Mouse (Mus musculus): ENCODE data around the gene Arhgap17. TPM values are rescaled to one million over a fixed set of nuclear protein-coding genes. Genes with fewer than 3 reads are reported as not detected.

Gene Arhgap17
- polyA plus RNA-seq (2016; fragmentation: Nextera tagmentation; extraction: Ambion mirVana) = 20.3 and 26.1 TPM in 2 replicates

- H3K4me1 ChIP-seq (replicated peaks) = peaks cover 25% of the 10 kb centered on the region
- WGBS = under 1% methylated on average over 64 of the region's 64 CpGs
- peak within 1 kb of the TSS; percentile 74 for H3K4me3 ChIP-seq (replicated peaks)
- peak; percentile 98 for ATAC-seq (ENCODE audit: insufficient number of reproducible peaks, insufficient read depth, low FRiP score, low TSS enrichment, low read depth)
- peak within 1 kb of the TSS; percentile 81 for H3K9ac ChIP-seq (replicated peaks)
- H3K27ac ChIP-seq = peak within 1 kb of the TSS; percentile 92
- H3K4me2 ChIP-seq = peak within 1 kb of the TSS; percentile 78
- H3K27me3 ChIP-seq = no peaks in the 10 kb centered on the region
- H3K36me3 ChIP-seq = no peaks in the 10 kb centered on the region
- H3K9me3 ChIP-seq = no peaks in the 10 kb centered on the region
These were observed at the start of gene Arhgap17, which contains the start of gene Lcmt1 for GRCm38 (mm10) chr7:123369759-123370481. Gene Arhgap17, minus strand, starts transcription at chr7:123369915. Gene Lcmt1, plus strand, starts transcription at chr7:123369784.

- no peak overlapping the region for H3K4me2 ChIP-seq
- H3K9ac ChIP-seq (replicated peaks) = no peak overlapping the region
- H3K36me3 ChIP-seq = peaks cover 57% of the 10 kb centered on the region
- no peak for ATAC-seq (ENCODE audit: insufficient number of reproducible peaks, insufficient read depth, low FRiP score, low TSS enrichment, low read depth)
- no peak overlapping the region for H3K27ac ChIP-seq
- 91% methylated on average over 3 of the region's 3 CpGs for WGBS
- H3K4me1 ChIP-seq (replicated peaks) = no peaks in the 10 kb centered on the region
- no peak overlapping the region for H3K4me3 ChIP-seq (replicated peaks)
- H3K27me3 ChIP-seq = no peaks in the 10 kb centered on the region
- no peaks in the 10 kb centered on the region for H3K9me3 ChIP-seq
These were observed 47.9 kb upstream of the Arhgap17 start for GRCm38 (mm10) chr7:123417661-123418060.

GRCm38 (mm10) chr7:123416803-123417202 lies 47.1 kb upstream of the Arhgap17 start:
- H3K27me3 ChIP-seq = no peaks in the 10 kb centered on the region
- H3K27ac ChIP-seq = no peak overlapping the region
- WGBS = 72% methylated on average over 4 of the region's 4 CpGs
- H3K4me2 ChIP-seq = no peak overlapping the region
- no peaks in the 10 kb centered on the region for H3K9me3 ChIP-seq
- ATAC-seq (ENCODE audit: insufficient number of reproducible peaks, insufficient read depth, low FRiP score, low TSS enrichment, low read depth) = no peak
- H3K4me1 ChIP-seq (replicated peaks) = no peaks in the 10 kb centered on the region
- no peak overlapping the region for H3K4me3 ChIP-seq (replicated peaks)
- H3K36me3 ChIP-seq = peaks cover 56% of the 10 kb centered on the region
- H3K9ac ChIP-seq (replicated peaks) = no peak overlapping the region

GRCm38 (mm10) chr7:123412143-123412542 lies 42.4 kb upstream of the Arhgap17 start:
- H3K4me2 ChIP-seq = no peak overlapping the region
- peaks cover 35% of the 10 kb centered on the region for H3K36me3 ChIP-seq
- no peaks in the 10 kb centered on the region for H3K4me1 ChIP-seq (replicated peaks)
- ATAC-seq (ENCODE audit: insufficient number of reproducible peaks, insufficient read depth, low FRiP score, low TSS enrichment, low read depth) = no peak
- no peak overlapping the region for H3K27ac ChIP-seq
- H3K9me3 ChIP-seq = no peaks in the 10 kb centered on the region
- no peaks in the 10 kb centered on the region for H3K27me3 ChIP-seq
- 79% methylated on average over 3 of the region's 3 CpGs for WGBS
- H3K4me3 ChIP-seq (replicated peaks) = no peak overlapping the region
- H3K9ac ChIP-seq (replicated peaks) = no peak overlapping the region

- Histone ChIP-seq H3K27ac (no peak overlapping the region), H3K36me3 (peaks cover 41% of the 10 kb centered on the region), H3K27me3 (no peaks in the 10 kb centered on the region), H3K9me3 (no peaks in the 10 kb centered on the region), H3K4me3 (replicated peaks) (no peak overlapping the region), H3K4me1 (replicated peaks) (no peaks in the 10 kb centered on the region), H3K4me2 (no peak overlapping the region), H3K9ac (replicated peaks) (no peak overlapping the region)
- WGBS = 94% methylated on average over 1 of the region's 1 CpGs
- ATAC-seq (ENCODE audit: insufficient number of reproducible peaks, insufficient read depth, low FRiP score, low TSS enrichment, low read depth) = no peak
These were observed 41.4 kb upstream of the Arhgap17 start for GRCm38 (mm10) chr7:123411109-123411508.

GRCm38 (mm10) chr7:123410502-123410901 lies 40.8 kb upstream of the Arhgap17 start:
- Histone ChIP-seq H3K9ac (replicated peaks) (no peak overlapping the region), H3K27me3 (no peaks in the 10 kb centered on the region), H3K36me3 (peaks cover 46% of the 10 kb centered on the region), H3K27ac (no peak overlapping the region), H3K4me2 (no peak overlapping the region), H3K4me1 (replicated peaks) (no peaks in the 10 kb centered on the region), H3K9me3 (no peaks in the 10 kb centered on the region), H3K4me3 (replicated peaks) (no peak overlapping the region)
- ATAC-seq (ENCODE audit: insufficient number of reproducible peaks, insufficient read depth, low FRiP score, low TSS enrichment, low read depth) = no peak
- 91% methylated on average over 7 of the region's 7 CpGs for WGBS

- no peak for ATAC-seq (ENCODE audit: insufficient number of reproducible peaks, insufficient read depth, low FRiP score, low TSS enrichment, low read depth)
- H3K36me3 ChIP-seq = peaks cover 53% of the 10 kb centered on the region
- no peak overlapping the region for H3K9ac ChIP-seq (replicated peaks)
- H3K4me2 ChIP-seq = no peak overlapping the region
- no peaks in the 10 kb centered on the region for H3K9me3 ChIP-seq
- no peak overlapping the region for H3K4me3 ChIP-seq (replicated peaks)
- no peaks in the 10 kb centered on the region for H3K27me3 ChIP-seq
- no peaks in the 10 kb centered on the region for H3K4me1 ChIP-seq (replicated peaks)
- WGBS = 90% methylated on average over 4 of the region's 4 CpGs
- H3K27ac ChIP-seq = no peak overlapping the region
These were observed 37.3 kb upstream of the Arhgap17 start for GRCm38 (mm10) chr7:123406988-123407387.

- Histone ChIP-seq H3K27ac (no peak overlapping the region), H3K9me3 (no peaks in the 10 kb centered on the region), H3K4me2 (no peak overlapping the region), H3K36me3 (peaks cover 53% of the 10 kb centered on the region), H3K4me1 (replicated peaks) (no peaks in the 10 kb centered on the region), H3K4me3 (replicated peaks) (no peak overlapping the region), H3K27me3 (no peaks in the 10 kb centered on the region), H3K9ac (replicated peaks) (no peak overlapping the region)
- WGBS = 90% methylated on average over 3 of the region's 3 CpGs
- no peak for ATAC-seq (ENCODE audit: insufficient number of reproducible peaks, insufficient read depth, low FRiP score, low TSS enrichment, low read depth)
These were observed 35.9 kb upstream of the Arhgap17 start for GRCm38 (mm10) chr7:123405619-123406018.

- Histone ChIP-seq H3K4me3 (replicated peaks) (no peak overlapping the region), H3K36me3 (peaks cover 53% of the 10 kb centered on the region), H3K9ac (replicated peaks) (no peak overlapping the region), H3K27ac (no peak overlapping the region), H3K27me3 (no peaks in the 10 kb centered on the region), H3K4me1 (replicated peaks) (no peaks in the 10 kb centered on the region), H3K9me3 (no peaks in the 10 kb centered on the region), H3K4me2 (no peak overlapping the region)
- no peak for ATAC-seq (ENCODE audit: insufficient number of reproducible peaks, insufficient read depth, low FRiP score, low TSS enrichment, low read depth)
- 90% methylated on average over 6 of the region's 6 CpGs for WGBS
These were observed 34.5 kb upstream of the Arhgap17 start for GRCm38 (mm10) chr7:123404198-123404597.

- Histone ChIP-seq H3K27ac (no peak overlapping the region), H3K9me3 (no peaks in the 10 kb centered on the region), H3K4me3 (replicated peaks) (no peak overlapping the region), H3K27me3 (no peaks in the 10 kb centered on the region), H3K4me2 (no peak overlapping the region), H3K36me3 (peaks cover 44% of the 10 kb centered on the region), H3K4me1 (replicated peaks) (no peaks in the 10 kb centered on the region), H3K9ac (replicated peaks) (no peak overlapping the region)
- 86% methylated on average over 3 of the region's 3 CpGs for WGBS
- no peak for ATAC-seq (ENCODE audit: insufficient number of reproducible peaks, insufficient read depth, low FRiP score, low TSS enrichment, low read depth)
These were observed 31.4 kb upstream of the Arhgap17 start for GRCm38 (mm10) chr7:123401121-123401520.

GRCm38 (mm10) chr7:123399286-123399685 lies 29.6 kb upstream of the Arhgap17 start:
- no peaks in the 10 kb centered on the region for H3K4me1 ChIP-seq (replicated peaks)
- 89% methylated on average over 4 of the region's 4 CpGs for WGBS
- H3K27ac ChIP-seq = no peak overlapping the region
- H3K27me3 ChIP-seq = no peaks in the 10 kb centered on the region
- no peaks in the 10 kb centered on the region for H3K9me3 ChIP-seq
- H3K36me3 ChIP-seq = peaks cover 29% of the 10 kb centered on the region
- no peak overlapping the region for H3K9ac ChIP-seq (replicated peaks)
- ATAC-seq (ENCODE audit: insufficient number of reproducible peaks, insufficient read depth, low FRiP score, low TSS enrichment, low read depth) = no peak
- H3K4me3 ChIP-seq (replicated peaks) = no peak overlapping the region
- H3K4me2 ChIP-seq = no peak overlapping the region

- Histone ChIP-seq H3K36me3 (peaks cover 27% of the 10 kb centered on the region; the same call in 1 of the 2 replicates), H3K9ac (replicated peaks) (no peak overlapping the region), H3K9me3 (no peaks in the 10 kb centered on the region), H3K27ac (no peak overlapping the region), H3K4me2 (no peak overlapping the region), H3K27me3 (no peaks in the 10 kb centered on the region), H3K4me1 (replicated peaks) (no peaks in the 10 kb centered on the region), H3K4me3 (replicated peaks) (no peak overlapping the region)
- ATAC-seq (ENCODE audit: insufficient number of reproducible peaks, insufficient read depth, low FRiP score, low TSS enrichment, low read depth) = peak; percentile 42; the same call in 1 of the 2 replicates
- 26% methylated on average over 7 of the region's 7 CpGs for WGBS
These were observed 29.1 kb upstream of the Arhgap17 start for GRCm38 (mm10) chr7:123398828-123399227.

Data from limb, embryonic 12.5 days (tissue).